Comparison of ENCODE assay signal across 8 mouse cellular contexts in the genomic region with DNA sequence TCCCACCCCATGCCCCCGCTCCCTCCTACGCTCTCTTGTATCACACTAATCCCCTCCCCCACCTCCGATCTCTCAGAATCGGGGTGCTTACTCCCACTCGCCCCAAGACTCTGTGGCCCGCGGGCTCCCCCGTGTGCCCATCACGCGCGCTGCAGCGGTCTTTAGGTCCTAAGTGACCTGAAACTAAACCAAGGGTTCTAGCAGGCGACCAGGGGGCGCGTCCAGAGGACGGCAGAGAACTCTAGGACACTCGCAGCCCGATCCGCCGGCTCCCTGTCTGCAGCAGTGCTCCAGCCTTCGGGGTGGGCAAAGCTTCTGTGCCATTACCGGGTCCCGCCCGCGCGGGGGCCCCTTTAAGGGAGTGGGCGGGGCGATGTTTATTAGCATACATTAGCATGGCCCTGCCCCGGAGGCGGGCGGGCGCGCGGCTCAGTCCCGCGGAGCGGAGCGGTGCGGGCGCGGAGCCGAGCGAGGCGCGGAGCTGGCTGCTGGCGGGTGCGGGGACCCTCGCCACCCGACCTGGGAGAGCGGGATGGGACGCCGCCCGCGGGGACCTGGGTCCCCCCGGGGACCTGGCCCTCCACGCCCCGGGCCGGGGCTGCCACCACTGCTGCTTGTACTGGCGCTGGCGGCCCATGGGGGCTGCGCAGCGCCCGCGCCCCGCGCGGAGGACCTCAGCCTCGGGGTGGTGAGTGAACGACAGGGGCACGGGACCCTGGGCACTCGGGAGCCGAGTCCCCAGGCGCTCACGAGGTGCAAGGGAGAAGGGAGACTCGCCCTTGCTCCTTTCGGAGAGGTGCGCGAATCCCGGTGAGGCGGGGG. TPM values are rescaled to one million over a fixed set of nuclear protein-coding genes. Genes with fewer than 3 reads are reported as not detected.
DNase-seq lines count a peak whose midpoint lies in the region; ATAC-seq lines count a peak whose summit lies in the region.

A gene (plus strand): TSS at position 409 of the 822 bp plus-strand sequence.

- intact Hi-C loops in gastrocnemius, postnatal 14 days (cut with DNase I; ENCODE audit: low total_unique reads), result loop anchor here (10.0 kb wide), 1 partner anchor 169 kb away; no protein-coding TSS in a partner anchor

- DNase-seq in adrenal gland, adult 18-20 months (ENCODE audit: low spot score in 2 of 2), result peak; percentile 83 to 85
- DNase-seq in embryo, embryonic 10.5 days (ENCODE audit: low spot score), result peak; percentile 93
- peak; percentile 85 for DNase-seq in gastrocnemius, postnatal 14 days
- DNase-seq in induced T-regulatory cell, adult 2 months (ENCODE audit: low read depth), result peak; percentile 94
- peak; percentile 86 to 91 for DNase-seq in left cerebral cortex, adult 8-10 months (ENCODE audit: low spot score in 2 of 2)
- peak; percentile 90 for DNase-seq in right cerebral cortex, adult 18-20 months
- DNase-seq in urinary bladder, adult 2 months (ENCODE audit: low spot score), result peak; percentile 86

- peak; percentile 85 for ATAC-seq in megakaryocyte, adult 5-6 weeks (ENCODE audit: poor library complexity, severe bottlenecking)

RNA-seq across cellular contexts. Expression of the gene that starts here (rescaled TPM):
- total RNA-seq in adrenal gland, adult 18-20 months (2021), result 1 to 10 TPM; 1.4 to 1.5 TPM
- total RNA-seq in gastrocnemius, postnatal 14 days (2021), result 1 to 10 TPM in 1 of 2 experiments, under 1 TPM in 1; 0.86 to 1.2 TPM
- 100 to 1,000 TPM in 1 of 4 experiments, 10 to 100 TPM in 3; 83.3 to 102 (median 90.9) TPM for total RNA-seq in left cerebral cortex, adult 8-10 months (2022)
- 0.18 and 0.49 TPM in 2 replicates for total RNA-seq in megakaryocyte, adult 5-6 weeks (2015)
- total RNA-seq in megakaryocyte, adult 5-6 weeks (2017), result 0.04 TPM in 2 replicates
- polyA plus RNA-seq in urinary bladder, adult 2 months (2012; rRNA removed), result 17.9 and 22.8 TPM in 2 replicates

Comparison
In these comparisons a context has a peak if more than half of its experiments do, and no peak if none do; other contexts are left out.
1. Peak in every context shown above with its lines: DNase-seq and ATAC-seq.
2. RNA of the gene that starts here (total RNA-seq): 83.3 to 102 TPM in left cerebral cortex, adult 8-10 months; 1.4 to 1.5 TPM in adrenal gland, adult 18-20 months, 0.86 to 1.2 TPM in gastrocnemius, postnatal 14 days and 0.04 to 0.49 TPM in megakaryocyte, adult 5-6 weeks; every median in the first group is over 10 times any median in the second.
3. Peak in ATAC-seq in megakaryocyte, adult 5-6 weeks; RNA of the gene not detected or under 1 TPM.